In the genomic region with DNA sequence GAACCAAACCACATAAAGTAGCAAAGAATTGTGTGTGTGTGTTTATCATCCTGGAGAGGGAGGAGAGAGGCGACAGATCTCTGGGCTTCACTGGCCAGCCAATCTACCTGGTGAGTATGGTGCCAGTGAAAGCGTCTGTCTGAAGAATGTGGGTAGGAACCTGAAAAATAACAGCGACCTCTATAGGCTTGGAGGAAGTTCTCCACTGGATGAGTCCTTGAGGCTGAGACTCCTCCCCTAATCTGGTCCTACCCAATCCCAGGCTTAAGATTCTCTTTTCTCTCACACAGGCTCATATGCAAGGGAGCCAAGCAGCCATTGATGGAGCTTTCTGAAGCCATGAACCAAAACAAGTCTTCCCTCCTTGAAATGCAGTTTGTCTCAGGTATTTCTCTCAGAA, we compare ENCODE assay signal across 16 mouse cellular contexts.
"Had no signal": no experiment of that assay in that cellular context is flagged by ENCODE, and none has a peak within 500 bp of the region (broad histone marks: within the 10 kb centered on the region; RNA-seq: fewer than 3 reads in every experiment).

No protein-coding gene starts in this region.

- H3K27me3 ChIP-seq: lung, embryonic 15.5 days; megakaryocyte, embryonic 14.5 days; midbrain, embryonic 15.5 days; neural tube, embryonic 12.5 days; stomach, embryonic 15.5 days had no signal

- H3K36me3 ChIP-seq: lung, embryonic 15.5 days; midbrain, embryonic 13.5 days; midbrain, embryonic 15.5 days; neural tube, embryonic 12.5 days; stomach, embryonic 15.5 days had no signal

- DNase-seq: liver, postnatal 0 days; lung, adult 2 months; lung, postnatal 14 days; lung, postnatal 36 days; right cerebral cortex, postnatal 14 days; thymus, adult 18-20 months; thymus, postnatal 14 days; thymus, postnatal 36 days had no signal

- H3K27ac ChIP-seq: lung, embryonic 15.5 days; macrophage; midbrain, embryonic 13.5 days; midbrain, embryonic 15.5 days; neural tube, embryonic 12.5 days; stomach, embryonic 15.5 days; stomach, postnatal 0 days had no signal

- H3K4me3 ChIP-seq: lung, embryonic 15.5 days; megakaryocyte, embryonic 14.5 days; midbrain, embryonic 13.5 days; midbrain, embryonic 15.5 days; neural tube, embryonic 12.5 days; stomach, embryonic 15.5 days had no signal

- H3K4me1 ChIP-seq: lung, embryonic 15.5 days; megakaryocyte, embryonic 14.5 days; neural tube, embryonic 12.5 days; stomach, embryonic 15.5 days had no signal
